Mouse (Mus musculus): ENCODE results near the gene Capn10.
A peak's percentile ranks its signal among the peaks of the same experiment; 100 is the strongest.

Capn10 gene

GRCm38 (mm10) chr1:92934182-92934827 lies at the start of gene Capn10:
Gene Capn10, plus strand, starts transcription at chr1:92934376.
- peak; percentile 77 for DNase-seq (ENCODE audit: low spot score)

- DNase-seq (ENCODE audit: low spot score) = no peak
Measured at GRCm38 (mm10) chr1:92888901-92889655, 45.1 kb upstream of the Capn10 start.

- no peak for DNase-seq (ENCODE audit: low spot score)
Measured at GRCm38 (mm10) chr1:92892791-92893190, 41.4 kb upstream of the Capn10 start.

- no peak for DNase-seq (ENCODE audit: low spot score)
Measured at GRCm38 (mm10) chr1:92893896-92894295, 40.3 kb upstream of the Capn10 start.

- DNase-seq (ENCODE audit: low spot score) = peak; percentile 64
Measured at GRCm38 (mm10) chr1:92895089-92895488, 39.1 kb upstream of the Capn10 start.

GRCm38 (mm10) chr1:92902786-92903185 lies 31.4 kb upstream of the Capn10 start, which contains the start of gene Ankmy1:
Gene Ankmy1, minus strand, starts transcription at chr1:92902906.
- peak; percentile 41 for DNase-seq (ENCODE audit: low spot score)

GRCm38 (mm10) chr1:92903627-92904026 lies 30.5 kb upstream of the Capn10 start:
- DNase-seq (ENCODE audit: low spot score) = no peak

- no peak for DNase-seq (ENCODE audit: low spot score)
Measured at GRCm38 (mm10) chr1:92905703-92906310, 28.4 kb upstream of the Capn10 start.

- peak; percentile 76 for DNase-seq (ENCODE audit: low spot score)
Measured at GRCm38 (mm10) chr1:92906779-92907631, 27.2 kb upstream of the Capn10 start, which contains the start of gene Dusp28. Gene Dusp28, plus strand, starts transcription at chr1:92906981.

- DNase-seq (ENCODE audit: low spot score) = no peak
Measured at GRCm38 (mm10) chr1:92907632-92908360, 26.4 kb upstream of the Capn10 start.

GRCm38 (mm10) chr1:92908664-92909063 lies 25.5 kb upstream of the Capn10 start:
- DNase-seq (ENCODE audit: low spot score) = no peak

- no peak for DNase-seq (ENCODE audit: low spot score)
Measured at GRCm38 (mm10) chr1:92909068-92909467, 25.1 kb upstream of the Capn10 start.

GRCm38 (mm10) chr1:92910239-92910885 lies 23.8 kb upstream of the Capn10 start, which contains the start of gene Rnpepl1:
Gene Rnpepl1, plus strand, starts transcription at chr1:92910783.
- peak; percentile 57 for DNase-seq (ENCODE audit: low spot score)

GRCm38 (mm10) chr1:92910925-92911720 lies 23.1 kb upstream of the Capn10 start:
- peak; percentile 49 for DNase-seq (ENCODE audit: low spot score)

GRCm38 (mm10) chr1:92911721-92912138 lies 22.4 kb upstream of the Capn10 start:
- DNase-seq (ENCODE audit: low spot score) = no peak

- no peak for DNase-seq (ENCODE audit: low spot score)
Measured at GRCm38 (mm10) chr1:92912286-92912685, 21.9 kb upstream of the Capn10 start.

GRCm38 (mm10) chr1:92914239-92914638 lies 19.9 kb upstream of the Capn10 start:
- no peak for DNase-seq (ENCODE audit: low spot score)

- DNase-seq (ENCODE audit: low spot score) = no peak
Measured at GRCm38 (mm10) chr1:92914993-92915392, 19.2 kb upstream of the Capn10 start.

GRCm38 (mm10) chr1:92916725-92917124 lies 17.5 kb upstream of the Capn10 start:
- no peak for DNase-seq (ENCODE audit: low spot score)

GRCm38 (mm10) chr1:92919151-92919550 lies 15.0 kb upstream of the Capn10 start:
- DNase-seq (ENCODE audit: low spot score) = no peak

Measured in ovary, postnatal 14 days (tissue).